Mouse (Mus musculus): Measurements from ENCODE around the gene Sh2d1a.
A peak's percentile ranks its signal among the peaks of the same experiment; 100 is the strongest.

Sh2d1a gene

DNA sequence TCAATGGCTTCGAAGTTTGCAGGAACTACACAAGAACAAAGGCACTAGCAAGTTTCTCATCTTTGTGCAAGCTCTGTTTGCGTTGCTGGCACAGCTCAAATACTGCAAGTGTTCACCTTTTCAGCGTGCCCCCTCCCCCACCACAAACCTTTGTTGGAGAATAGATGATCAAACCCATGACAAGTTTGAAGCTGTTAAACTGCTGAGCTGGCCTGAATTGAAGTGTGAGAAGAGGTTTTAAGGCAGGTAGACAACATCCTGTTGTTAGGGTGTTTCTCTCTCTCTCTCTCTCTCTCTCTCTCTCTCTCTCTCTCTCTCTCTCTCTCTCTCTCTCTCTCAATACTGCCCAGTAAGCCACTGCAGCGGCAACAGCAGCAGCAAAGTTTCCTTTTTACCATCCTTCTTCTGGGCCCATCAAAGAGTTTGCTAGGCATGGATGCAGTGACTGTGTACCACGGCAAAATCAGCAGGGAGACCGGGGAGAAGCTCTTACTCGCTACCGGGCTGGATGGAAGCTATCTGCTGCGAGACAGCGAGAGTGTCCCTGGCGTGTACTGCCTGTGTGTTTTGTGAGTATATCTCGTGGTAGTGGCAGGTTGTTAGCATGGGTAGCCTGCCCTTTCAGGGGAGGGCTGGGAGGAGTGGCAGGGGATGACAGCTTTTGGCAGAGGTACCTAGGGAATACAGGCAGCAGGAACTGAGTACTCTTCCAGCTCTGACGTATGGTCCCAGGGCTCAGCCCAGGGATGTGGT, at the start of gene Sh2d1a:
TSS of gene Sh2d1a (plus strand) at position 163 of the 753 bp plus-strand sequence.
- DNase-seq, result peak; percentile 83

GRCm38 (mm10) chrX:42453001-42453400, 49.3 kb upstream of the Sh2d1a start:
- no peak for DNase-seq

DNA sequence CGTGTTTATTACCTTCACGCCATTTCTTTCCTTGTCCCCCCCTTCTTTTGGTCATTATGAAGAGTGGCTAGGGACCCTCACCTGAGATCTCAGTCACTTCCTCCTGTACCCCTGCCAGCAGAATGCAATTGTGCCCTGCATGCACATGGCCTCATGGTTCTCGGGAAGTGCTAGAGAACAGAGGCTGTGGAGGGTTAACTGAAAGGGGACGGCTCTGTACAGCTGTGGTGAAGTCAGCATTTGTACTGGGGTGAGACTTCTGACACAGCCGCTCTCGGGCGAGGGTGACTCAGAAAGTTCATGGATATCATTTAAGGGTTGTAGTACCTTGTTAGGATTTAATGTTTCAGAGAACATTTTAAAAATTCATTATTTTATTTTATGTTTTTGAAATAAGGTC, 47.7 kb upstream of the Sh2d1a start:
- DNase-seq, result peak; percentile 53

DNA sequence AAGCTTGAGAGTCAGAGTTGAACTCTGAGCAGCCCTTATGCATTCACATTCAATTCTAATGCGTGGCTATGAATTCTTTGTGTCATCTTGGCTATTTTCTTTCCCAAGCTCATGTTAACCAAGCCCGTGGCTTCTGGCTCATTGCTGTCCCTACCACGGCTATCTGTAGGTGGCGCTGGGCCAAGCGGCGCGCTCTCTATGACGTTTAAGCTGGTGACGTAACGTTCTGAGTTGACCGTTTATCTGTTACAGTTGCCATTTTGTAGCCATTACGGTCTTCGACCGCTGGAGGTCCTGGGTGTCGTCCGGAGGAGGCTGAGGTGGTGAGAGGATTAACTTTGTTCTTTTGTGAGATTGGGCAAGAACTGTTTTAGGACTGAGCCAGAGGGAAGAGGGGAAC, 12.8 kb upstream of the Sh2d1a start, which contains the start of gene Tex13c2:
TSS of gene Tex13c2 (plus strand) at position 246 of the 400 bp plus-strand sequence.
- DNase-seq, result no peak

GRCm38 (mm10) chrX:42490336-42490735, 11.9 kb upstream of the Sh2d1a start:
- DNase-seq, result no peak

DNA sequence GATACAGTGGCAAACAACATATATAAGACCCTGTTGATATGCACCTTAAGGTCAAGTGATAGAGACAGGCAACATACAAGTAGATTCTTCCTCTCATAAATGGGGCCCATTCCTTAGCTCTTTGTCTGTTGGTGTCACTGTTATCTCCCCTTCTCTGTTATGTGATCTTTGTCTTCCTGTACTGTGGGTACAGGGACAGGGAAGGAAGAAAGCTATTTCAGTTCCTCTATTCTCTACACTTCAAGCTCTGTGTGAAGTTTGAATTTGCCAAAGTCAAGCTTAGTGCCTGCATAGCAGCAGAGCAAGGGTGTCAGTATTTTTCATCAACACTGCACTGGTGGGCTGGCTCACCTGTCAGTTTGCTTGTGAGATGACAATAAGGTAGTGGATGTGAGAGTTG, 1.7 kb upstream of the Sh2d1a start:
- peak; percentile 20 for DNase-seq

- DNase-seq, result no peak
These were observed 8.9 kb downstream of the Sh2d1a start for GRCm38 (mm10) chrX:42511105-42511504.

GRCm38 (mm10) chrX:42512567-42512966, 10.3 kb downstream of the Sh2d1a start:
- peak; percentile 69 for DNase-seq

- DNase-seq, result no peak
These were observed 20.6 kb downstream of the Sh2d1a start for GRCm38 (mm10) chrX:42522868-42523267.

- DNase-seq, result no peak
These were observed 28.4 kb downstream of the Sh2d1a start for GRCm38 (mm10) chrX:42530703-42531102.

DNA sequence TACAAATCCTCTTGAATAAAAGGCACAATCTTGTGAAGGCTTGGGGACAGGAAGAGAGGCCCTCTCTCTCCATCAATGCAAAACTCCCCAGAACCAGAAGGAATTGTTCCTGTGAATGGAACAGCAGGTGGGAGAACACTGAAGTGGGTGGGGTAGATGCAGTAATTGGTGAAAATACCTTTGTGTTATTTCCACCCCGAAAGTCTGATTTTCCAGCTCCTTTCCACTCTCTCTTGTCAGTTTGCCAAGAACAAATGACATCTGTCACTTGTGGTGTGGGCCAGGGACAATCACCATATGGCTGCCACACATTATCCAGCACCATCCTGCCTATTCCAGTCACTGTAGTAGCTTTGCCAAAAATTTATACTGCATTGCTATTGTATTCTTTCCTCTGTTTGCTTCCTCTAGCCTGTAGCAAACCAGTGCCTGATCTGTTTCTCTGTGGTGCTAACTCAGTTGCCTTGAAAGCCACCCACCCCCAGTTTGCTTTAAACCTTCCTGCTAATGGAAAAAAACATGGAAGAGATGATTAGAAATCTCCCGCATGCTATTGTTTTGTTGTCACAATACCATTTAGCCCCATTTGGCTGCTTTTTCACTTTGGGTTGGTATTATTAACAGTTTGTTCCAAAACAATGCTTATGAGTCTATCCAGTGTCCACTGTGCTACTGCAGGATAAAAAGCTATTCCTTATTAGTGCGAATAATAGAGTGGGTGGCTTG, 37.9 kb downstream of the Sh2d1a start:
- no peak for DNase-seq

DNA sequence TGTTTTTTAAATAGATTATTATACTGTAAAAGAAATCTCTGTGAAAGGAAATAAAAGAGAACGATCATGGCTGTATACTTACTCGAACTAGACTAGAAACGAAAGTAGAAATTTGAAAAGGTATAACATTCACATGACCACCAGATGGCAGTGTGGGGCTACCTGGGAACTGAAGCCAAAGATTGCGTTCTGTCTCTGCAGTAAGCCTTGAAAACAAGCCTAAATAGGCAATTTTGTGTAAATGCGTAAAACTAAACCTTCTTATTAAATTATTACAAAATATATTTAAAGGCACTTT, 38.5 kb downstream of the Sh2d1a start:
- peak; percentile 84 for DNase-seq

DNA sequence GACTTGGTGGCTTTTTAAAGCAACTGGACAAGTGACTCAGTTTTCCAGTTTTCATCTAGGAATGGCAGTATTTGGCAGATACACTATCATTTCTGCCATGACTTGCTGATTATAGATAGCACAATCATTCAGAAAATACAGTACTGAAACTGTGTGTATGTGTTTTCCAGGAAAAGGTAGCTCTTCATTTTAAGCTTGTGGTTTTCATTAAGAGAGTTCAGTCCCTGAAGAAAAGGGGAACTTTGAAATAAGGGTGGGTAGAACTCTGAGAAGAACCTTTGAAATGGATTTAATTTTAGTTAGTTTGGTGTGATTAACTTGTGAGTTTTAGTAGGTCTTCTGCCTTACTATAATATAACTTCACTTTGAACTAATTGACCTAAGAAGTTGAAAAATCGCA, 42.8 kb downstream of the Sh2d1a start:
- no peak for DNase-seq

GRCm38 (mm10) chrX:42548513-42548912, 46.3 kb downstream of the Sh2d1a start:
- peak; percentile 34 for DNase-seq

- DNase-seq, result peak; percentile 54
These were observed 55.0 kb downstream of the Sh2d1a start for GRCm38 (mm10) chrX:42557284-42557683.

- DNase-seq, result no peak
These were observed 56.4 kb downstream of the Sh2d1a start for GRCm38 (mm10) chrX:42558683-42559082.

Data from thymus, postnatal 4 days (tissue).